Mouse (Mus musculus) kidney, adult 2 months (tissue): ENCODE measurements around the gene Atp13a1. TPM values are rescaled to one million over a fixed set of nuclear protein-coding genes. Genes with fewer than 3 reads are reported as not detected.
A peak's percentile ranks its signal among the peaks of the same experiment; 100 is the strongest.

Experiments used
- DNase-seq: peaks from one replicate; pipeline ENCODE4 v3.0.0; 2021
- H3K27ac ChIP-seq: fragments of 200-500 bp; 2 replicates; pipeline ENCODE4 v1.5.1; 2012; ENCODE audit warnings: low read depth, low read length, control low read depth, inconsistent platforms; ENCODE audit not compliant: insufficient read depth
- H3K27me3 ChIP-seq: fragments of 200-500 bp; replicated peaks from 2 replicates; pipeline ENCODE4 v1.6.1; 2012; ENCODE audit warnings: mild to moderate bottlenecking, moderate library complexity, low read length, inconsistent platforms; ENCODE audit not compliant: control insufficient read depth, insufficient read depth
- H3K36me3 ChIP-seq: fragments of 200-500 bp; 2 replicates; pipeline ENCODE4 v1.6.1; 2012; ENCODE audit warnings: mild to moderate bottlenecking, moderate library complexity, low read length, inconsistent platforms; ENCODE audit not compliant: control insufficient read depth, insufficient read depth
- H3K4me1 ChIP-seq: fragments of 200-500 bp; 2 replicates; pipeline ENCODE4 v1.6.1; 2011; ENCODE audit warnings: low read length; ENCODE audit not compliant: control insufficient read depth, insufficient read depth
- H3K4me3 ChIP-seq: fragments of 200-500 bp; 2 replicates; pipeline ENCODE4 v1.5.1; 2011; ENCODE audit warnings: mild to moderate bottlenecking, low read depth, low read length, control low read depth; ENCODE audit not compliant: insufficient read depth
- CTCF ChIP-seq: fragments of 200-500 bp; conservative IDR thresholded peaks from 2 replicates; pipeline ENCODE4 v1.5.1; 2011; ENCODE audit warnings: low read depth, mild to moderate bottlenecking, control low read depth, low read length, moderate library complexity, mixed read lengths; ENCODE audit not compliant: insufficient read depth, insufficient read length
- POLR2A ChIP-seq: fragments of 200-500 bp; IDR thresholded peaks from one replicate; pipeline ENCODE4 v1.6.1; 2011; ENCODE audit warnings: low read depth, low read length, control low read depth
- WGBS: fragments of 180-500 bp; shearing (Covaris S2); methylation state at CpG from one replicate; pipeline ENCODE4 v1.1.7; 2018; 5-methylcytosine and 5-hydroxymethylcytosine counted together
- polyA plus RNA-seq: library from polyadenylated mRNA; depleted of rRNA; stranded (reverse); fragments of >200 nt; gene quantifications from 2 replicates; pipeline ENCODE4 v1.2.3, GENCODE M21; 2012

Gene Atp13a1
- polyA plus RNA-seq, 1 experiment = 59.9 TPM

- H3K4me3 ChIP-seq = no peak overlapping the region
- no peaks in the 10 kb centered on the region for H3K4me1 ChIP-seq
- no peak overlapping the region for H3K27ac ChIP-seq
- H3K36me3 ChIP-seq = peaks cover 6% of the 10 kb centered on the region
- 88% methylated on average over 8 of the region's 8 CpGs for WGBS
- DNase-seq = no peak
- no peak for TF ChIP-seq POLR2A
- TF ChIP-seq CTCF = no peak
- no peaks in the 10 kb centered on the region for H3K27me3 ChIP-seq
Observed at GRCm38 (mm10) chr8:69799261-69799660, 8.3 kb downstream of the Atp13a1 start.

- TF ChIP-seq POLR2A = no peak
- TF ChIP-seq CTCF = 0 out of 2 replicates have a peak, but pooled peaks have one; percentile 0
- WGBS = 92% methylated on average over 5 of the region's 5 CpGs
- no peaks in the 10 kb centered on the region for H3K27me3 ChIP-seq
- no peaks in the 10 kb centered on the region for H3K4me1 ChIP-seq
- no peak overlapping the region for H3K27ac ChIP-seq
- H3K4me3 ChIP-seq = no peak overlapping the region
- no peak for DNase-seq
- peaks cover 6% of the 10 kb centered on the region for H3K36me3 ChIP-seq
Observed at GRCm38 (mm10) chr8:69799946-69800345, 9.0 kb downstream of the Atp13a1 start.

GRCm38 (mm10) chr8:69801796-69802195 lies 10.8 kb downstream of the Atp13a1 start:
- Histone ChIP-seq H3K4me1 (no peaks in the 10 kb centered on the region), H3K36me3 (peaks cover 7% of the 10 kb centered on the region), H3K27me3 (no peaks in the 10 kb centered on the region), H3K27ac (no peak overlapping the region), H3K4me3 (no peak overlapping the region)
- TF ChIP-seq POLR2A (no peak), CTCF (no peak)
- 96% methylated on average over 4 of the region's 4 CpGs for WGBS
- DNase-seq = no peak

- TF ChIP-seq POLR2A = no peak
- TF ChIP-seq CTCF = no peak
Observed at GRCm38 (mm10) chr8:69802216-69802615, 11.3 kb downstream of the Atp13a1 start.

GRCm38 (mm10) chr8:69803366-69803765 lies 12.4 kb downstream of the Atp13a1 start:
- no peak overlapping the region for H3K4me3 ChIP-seq
- H3K4me1 ChIP-seq = no peaks in the 10 kb centered on the region
- no peaks in the 10 kb centered on the region for H3K27me3 ChIP-seq
- H3K36me3 ChIP-seq = peaks cover 6% of the 10 kb centered on the region
- TF ChIP-seq POLR2A = no peak
- TF ChIP-seq CTCF = no peak
- DNase-seq = no peak
- H3K27ac ChIP-seq = no peak overlapping the region
- WGBS = 93% methylated on average over 7 of the region's 7 CpGs

More at GRCm38 (mm10) chr8:69802216-69802615, 11.3 kb downstream of the Atp13a1 start:
- no peak for DNase-seq
- Histone ChIP-seq H3K36me3 (peaks cover 7% of the 10 kb centered on the region), H3K4me1 (no peaks in the 10 kb centered on the region), H3K27me3 (no peaks in the 10 kb centered on the region), H3K27ac (no peak overlapping the region), H3K4me3 (no peak overlapping the region)

GRCm38 (mm10) chr8:69804537-69804936 lies 13.6 kb downstream of the Atp13a1 start:
- peaks cover 6% of the 10 kb centered on the region for H3K36me3 ChIP-seq
- WGBS = 90% methylated on average over 6 of the region's 6 CpGs

GRCm38 (mm10) chr8:69805086-69805485 lies 14.1 kb downstream of the Atp13a1 start:
- H3K4me1 ChIP-seq = no peaks in the 10 kb centered on the region; the same call in 1 of the 2 replicates
- no peaks in the 10 kb centered on the region for H3K27me3 ChIP-seq
- H3K27ac ChIP-seq = no peak overlapping the region
- WGBS = 95% methylated on average over 10 of the region's 10 CpGs
- peaks cover 3% of the 10 kb centered on the region for H3K36me3 ChIP-seq
- no peak for DNase-seq
- H3K4me3 ChIP-seq = no peak overlapping the region
- TF ChIP-seq CTCF = no peak
- no peak for TF ChIP-seq POLR2A

More at GRCm38 (mm10) chr8:69804537-69804936, 13.6 kb downstream of the Atp13a1 start:
- H3K4me1 ChIP-seq = no peaks in the 10 kb centered on the region; the same call in 1 of the 2 replicates
- DNase-seq = no peak
- no peak overlapping the region for H3K4me3 ChIP-seq
- no peak overlapping the region for H3K27ac ChIP-seq
- H3K27me3 ChIP-seq = no peaks in the 10 kb centered on the region
- no peak for TF ChIP-seq CTCF
- TF ChIP-seq POLR2A = no peak

GRCm38 (mm10) chr8:69805491-69805890 lies 14.5 kb downstream of the Atp13a1 start:
- no peak for TF ChIP-seq CTCF
- no peak for TF ChIP-seq POLR2A
- peaks cover 2% of the 10 kb centered on the region; the same call in 1 of the 2 replicates for H3K36me3 ChIP-seq
- no peak overlapping the region for H3K4me3 ChIP-seq
- H3K4me1 ChIP-seq = no peaks in the 10 kb centered on the region; the same call in 1 of the 2 replicates
- no peaks in the 10 kb centered on the region for H3K27me3 ChIP-seq
- 84% methylated on average over 9 of the region's 9 CpGs for whole genome bisulfite sequencing
- no peak for DNase-seq
- H3K27ac ChIP-seq = no peak overlapping the region
